Mouse (Mus musculus) thymus, adult 2 months (tissue): ENCODE results near the gene Nup37. TPM values are rescaled to one million over a fixed set of nuclear protein-coding genes. Genes with fewer than 3 reads are reported as not detected.

Experiments
- DNase-seq: peaks from one replicate; pipeline ENCODE4 v3.0.0; 2021
- H3K27ac ChIP-seq: fragments of 200-500 bp; 2 replicates; pipeline ENCODE4 v1.5.1; 2012; ENCODE audit warnings: low read length, control low read depth; ENCODE audit not compliant: control insufficient read depth, insufficient read depth
- H3K27me3 ChIP-seq: fragments of 200-500 bp; 2 replicates; pipeline ENCODE4 v1.6.1; 2012; ENCODE audit warnings: mild to moderate bottlenecking, low read length, moderate library complexity, mixed read lengths; ENCODE audit not compliant: control insufficient read depth, insufficient read depth
- H3K36me3 ChIP-seq: fragments of 200-500 bp; 2 replicates; pipeline ENCODE4 v1.6.1; 2012; ENCODE audit warnings: mild to moderate bottlenecking, low read length, moderate library complexity; ENCODE audit not compliant: control insufficient read depth, insufficient read depth
- H3K4me1 ChIP-seq: fragments of 200-500 bp; replicated peaks from 2 replicates; pipeline ENCODE4 v1.6.1; 2012; ENCODE audit warnings: low read length; ENCODE audit not compliant: control insufficient read depth, insufficient read depth
- H3K4me3 ChIP-seq: fragments of 200-500 bp; 2 replicates; pipeline ENCODE4 v1.5.1; 2012; ENCODE audit warnings: mild to moderate bottlenecking, low read length, control low read depth, moderate library complexity; ENCODE audit not compliant: control insufficient read depth, insufficient read depth
- CTCF ChIP-seq: fragments of 200-500 bp; IDR thresholded peaks from 2 replicates; pipeline ENCODE4 v1.5.1; 2012; ENCODE audit warnings: mild to moderate bottlenecking, control low read depth, low read length, moderate library complexity, borderline replicate concordance; ENCODE audit not compliant: control insufficient read depth, poor library complexity, insufficient read depth; ENCODE audit errors: extremely low read depth
- POLR2A ChIP-seq: fragments of 200-500 bp; IDR thresholded peaks from 2 replicates; pipeline ENCODE4 v1.6.1; 2012; ENCODE audit warnings: mild to moderate bottlenecking, low read length, control low read depth, moderate library complexity; ENCODE audit not compliant: control insufficient read depth, poor library complexity, insufficient read depth; ENCODE audit errors: extremely low read depth
- WGBS: fragments of 180-500 bp; shearing (Covaris S2); methylation state at CpG from one replicate; pipeline ENCODE4 v1.1.7; 2018; 5-methylcytosine and 5-hydroxymethylcytosine counted together
- polyA plus RNA-seq: library from polyadenylated mRNA; depleted of rRNA; stranded (reverse); fragments of >200 nt; gene quantifications from 2 replicates; pipeline ENCODE4 v1.2.3, GENCODE M21; 2012

Gene Nup37
- polyA plus RNA-seq, 1 experiment = 12.3 TPM

GRCm38 (mm10) chr10:88201650-88202049 is 54.9 kb downstream of the Nup37 start:
- TF ChIP-seq CTCF = no peak
- TF ChIP-seq POLR2A = no peak
- H3K36me3 ChIP-seq = no peaks in the 10 kb centered on the region
- H3K4me1 ChIP-seq = peaks cover 19% of the 10 kb centered on the region
- no peaks in the 10 kb centered on the region for H3K27me3 ChIP-seq
- peak; percentile 8 for DNase-seq
- WGBS = 72% methylated on average over 13 of the region's 13 CpGs
- peak overlapping the region; percentile 85 for H3K27ac ChIP-seq
- H3K4me3 ChIP-seq = peak overlapping the region; percentile 78

- TF ChIP-seq CTCF = no peak
- TF ChIP-seq POLR2A = no peak
- Histone ChIP-seq H3K27ac (peak overlapping the region; percentile 98), H3K36me3 (no peaks in the 10 kb centered on the region), H3K4me1 (peaks cover 19% of the 10 kb centered on the region), H3K27me3 (no peaks in the 10 kb centered on the region), H3K4me3 (peak overlapping the region; percentile 10; the same call in 1 of the 2 replicates)
- WGBS = 11% methylated on average over 8 of the region's 8 CpGs
- peak; percentile 25 for DNase-seq
These were observed 55.8 kb downstream of the Nup37 start for GRCm38 (mm10) chr10:88202581-88202980.

GRCm38 (mm10) chr10:88203236-88203635 is 56.4 kb downstream of the Nup37 start:
- Histone ChIP-seq H3K27ac (peak overlapping the region; percentile 98), H3K27me3 (no peaks in the 10 kb centered on the region), H3K36me3 (no peaks in the 10 kb centered on the region), H3K4me3 (no peak overlapping the region), H3K4me1 (peaks cover 19% of the 10 kb centered on the region)
- 35% methylated on average over 6 of the region's 6 CpGs for WGBS
- TF ChIP-seq CTCF (no peak), POLR2A (no peak)
- peak; percentile 32 for DNase-seq

GRCm38 (mm10) chr10:88212644-88213043 is 65.9 kb downstream of the Nup37 start:
- no peaks in the 10 kb centered on the region for H3K27me3 ChIP-seq
- H3K36me3 ChIP-seq = 0 out of 2 replicates have a peak, but pooled peaks cover 5% of the 10 kb centered on the region
- no peak overlapping the region for H3K27ac ChIP-seq
- H3K4me3 ChIP-seq = no peak overlapping the region
- TF ChIP-seq POLR2A (no peak), CTCF (no peak)
- WGBS = 96% methylated on average over 5 of the region's 5 CpGs
- H3K4me1 ChIP-seq = no peaks in the 10 kb centered on the region
- no peak for DNase-seq

- no peak for DNase-seq
- 96% methylated on average over 20 of the region's 20 CpGs for WGBS
- no peak for TF ChIP-seq POLR2A
- no peak for TF ChIP-seq CTCF
- Histone ChIP-seq H3K4me3 (no peak overlapping the region), H3K4me1 (no peaks in the 10 kb centered on the region), H3K27ac (no peak overlapping the region), H3K27me3 (no peaks in the 10 kb centered on the region), H3K36me3 (peaks cover 18% of the 10 kb centered on the region; the same call in 1 of the 2 replicates)
These were observed 68.2 kb downstream of the Nup37 start for GRCm38 (mm10) chr10:88214800-88215514.

- H3K36me3 ChIP-seq = peaks cover 32% of the 10 kb centered on the region
- H3K27ac ChIP-seq = no peak overlapping the region
- WGBS = over 99% methylated on average over 3 of the region's 3 CpGs
- DNase-seq = no peak
- TF ChIP-seq POLR2A (no peak), CTCF (no peak)
- no peak overlapping the region for H3K4me3 ChIP-seq
- H3K27me3 ChIP-seq = no peaks in the 10 kb centered on the region
- H3K4me1 ChIP-seq = no peaks in the 10 kb centered on the region
These were observed 71.4 kb downstream of the Nup37 start for GRCm38 (mm10) chr10:88218161-88218560.
